Mouse (Mus musculus) stomach, embryonic 16.5 days (tissue): ENCODE measurements around the gene Pkp1. TPM values are rescaled to one million over a fixed set of nuclear protein-coding genes. Genes with fewer than 3 reads are reported as not detected.

ENCODE experiments used
- ATAC-seq: fragments of 200-750 bp; cut with Nextera tagmentation; 2 replicates; pipeline ENCODE4 v1.8.0; 2017; ENCODE audit warnings: moderate number of reproducible peaks, moderate TSS enrichment; ENCODE audit not compliant: insufficient read depth, low FRiP score
- H3K27ac ChIP-seq: fragments of 300-500 bp; sonication (generic); 2 replicates; pipeline ENCODE4 v1.5.1; 2014; ENCODE audit warnings: low read length
- H3K27me3 ChIP-seq: fragments of 300-500 bp; sonication (generic); 2 replicates; pipeline ENCODE4 v1.6.1; 2014; ENCODE audit warnings: low read length, control low read depth, mixed read lengths; ENCODE audit not compliant: control insufficient read depth, insufficient read depth
- H3K36me3 ChIP-seq: fragments of 300-500 bp; sonication (generic); 2 replicates; pipeline ENCODE4 v1.6.1; 2014; ENCODE audit warnings: low read length; ENCODE audit not compliant: control insufficient read depth, insufficient read depth
- H3K4me1 ChIP-seq: fragments of 300-500 bp; sonication (generic); 2 replicates; pipeline ENCODE4 v1.6.1; 2014; ENCODE audit warnings: low read length, control low read depth, mixed read lengths; ENCODE audit not compliant: control insufficient read depth, insufficient read depth
- H3K4me2 ChIP-seq: fragments of 300-500 bp; sonication (generic); 2 replicates; pipeline ENCODE4 v1.6.1; 2014; ENCODE audit warnings: low read depth, low read length, mixed read lengths
- H3K4me3 ChIP-seq: fragments of 300-500 bp; sonication (generic); replicated peaks from 2 replicates; pipeline ENCODE4 v1.5.1; 2014; ENCODE audit warnings: mild to moderate bottlenecking, low read length
- H3K9ac ChIP-seq: fragments of 300-500 bp; sonication (generic); 2 replicates; pipeline ENCODE4 v1.6.1; 2014; ENCODE audit warnings: low read length
- H3K9me3 ChIP-seq: fragments of 300-500 bp; sonication (generic); replicated peaks from 2 replicates; pipeline ENCODE4 v1.6.1; 2016; ENCODE audit warnings: low read length, control low read depth; ENCODE audit not compliant: control insufficient read depth
- WGBS: fragments of 180-500 bp; shearing (Covaris S2); extraction: QIAGEN DNeasy Blood & Tissue Kit; methylation state at CpG from one replicate; pipeline ENCODE4 v1.1.7; 2014; 5-methylcytosine and 5-hydroxymethylcytosine counted together
- polyA plus RNA-seq: library from polyadenylated mRNA; unstranded; fragments of >200 nt; fragmentation: Nextera tagmentation; extraction: Ambion mirVana; gene quantifications from 2 replicates; pipeline ENCODE4 v1.2.1, GENCODE M21; 2015

Pkp1 gene
- polyA plus RNA-seq, 1 experiment from 2014 or later, result 49.8 TPM

- H3K27me3 ChIP-seq, result no peaks in the 10 kb centered on the region
- 95% methylated on average over 2 of the region's 2 CpGs for WGBS
Measured at GRCm38 (mm10) chr1:135943713-135944112, 24.7 kb upstream of the Pkp1 start.

GRCm38 (mm10) chr1:135942116-135942515 is 23.1 kb upstream of the Pkp1 start:
- peaks cover 4% of the 10 kb centered on the region; the same call in 1 of the 2 replicates for H3K4me1 ChIP-seq
- ATAC-seq, result no peak
- H3K27me3 ChIP-seq, result no peaks in the 10 kb centered on the region
- no peak overlapping the region for H3K4me2 ChIP-seq
- H3K9ac ChIP-seq, result no peak overlapping the region
- H3K36me3 ChIP-seq, result no peaks in the 10 kb centered on the region
- H3K9me3 ChIP-seq, result no peaks in the 10 kb centered on the region
- no peak overlapping the region for H3K4me3 ChIP-seq
- WGBS, result 18% methylated on average over 7 of the region's 7 CpGs
- H3K27ac ChIP-seq, result no peak overlapping the region; the same call in 1 of the 2 replicates

More at GRCm38 (mm10) chr1:135943713-135944112, 24.7 kb upstream of the Pkp1 start:
- Histone ChIP-seq H3K27ac (no peak overlapping the region), H3K36me3 (no peaks in the 10 kb centered on the region), H3K4me3 (no peak overlapping the region), H3K4me2 (no peak overlapping the region), H3K9me3 (no peaks in the 10 kb centered on the region), H3K4me1 (peaks cover 4% of the 10 kb centered on the region; the same call in 1 of the 2 replicates), H3K9ac (no peak overlapping the region)
- no peak for ATAC-seq

GRCm38 (mm10) chr1:135941259-135942006 is 22.4 kb upstream of the Pkp1 start:
- 61% methylated on average over 6 of the region's 6 CpGs for WGBS
- Histone ChIP-seq H3K4me3 (no peak overlapping the region), H3K27me3 (no peaks in the 10 kb centered on the region), H3K9me3 (no peaks in the 10 kb centered on the region), H3K27ac (no peak overlapping the region), H3K4me2 (no peak overlapping the region), H3K36me3 (no peaks in the 10 kb centered on the region), H3K4me1 (peaks cover 4% of the 10 kb centered on the region; the same call in 1 of the 2 replicates), H3K9ac (no peak overlapping the region)
- peak; percentile 61; the same call in 1 of the 2 replicates for ATAC-seq

- no peak for ATAC-seq
- Histone ChIP-seq H3K4me1 (no peaks in the 10 kb centered on the region), H3K4me3 (no peak overlapping the region), H3K27ac (no peak overlapping the region), H3K4me2 (no peak overlapping the region), H3K9ac (no peak overlapping the region), H3K9me3 (no peaks in the 10 kb centered on the region), H3K27me3 (no peaks in the 10 kb centered on the region), H3K36me3 (no peaks in the 10 kb centered on the region)
- WGBS, result 67% methylated on average over 1 of the region's 1 CpGs
Measured at GRCm38 (mm10) chr1:135936091-135936490, 17.1 kb upstream of the Pkp1 start.

GRCm38 (mm10) chr1:135933704-135934293 is 14.8 kb upstream of the Pkp1 start:
- no peaks in the 10 kb centered on the region for H3K9me3 ChIP-seq
- peak; percentile 55 for ATAC-seq
- no peaks in the 10 kb centered on the region for H3K4me1 ChIP-seq
- H3K36me3 ChIP-seq, result no peaks in the 10 kb centered on the region
- H3K4me2 ChIP-seq, result no peak overlapping the region
- H3K27me3 ChIP-seq, result no peaks in the 10 kb centered on the region
- H3K27ac ChIP-seq, result peak overlapping the region; percentile 43; the same call in 1 of the 2 replicates
- 62% methylated on average over 18 of the region's 18 CpGs for WGBS
- H3K4me3 ChIP-seq, result no peak overlapping the region
- H3K9ac ChIP-seq, result no peak overlapping the region

- no peak overlapping the region for H3K4me3 ChIP-seq
- 59% methylated on average over 3 of the region's 3 CpGs for WGBS
- no peak for ATAC-seq
Measured at GRCm38 (mm10) chr1:135929876-135930275, 10.9 kb upstream of the Pkp1 start.

GRCm38 (mm10) chr1:135925848-135926247 is 6.8 kb upstream of the Pkp1 start:
- Histone ChIP-seq H3K4me1 (no peaks in the 10 kb centered on the region), H3K9ac (no peak overlapping the region), H3K27ac (peak overlapping the region; percentile 0; the same call in 1 of the 2 replicates), H3K9me3 (no peaks in the 10 kb centered on the region), H3K4me2 (no peak overlapping the region), H3K4me3 (no peak overlapping the region), H3K36me3 (no peaks in the 10 kb centered on the region), H3K27me3 (peaks cover under 1% of the 10 kb centered on the region; the same call in 1 of the 2 replicates)
- peak; percentile 63; the same call in 1 of the 2 replicates for ATAC-seq
- 54% methylated on average over 5 of the region's 5 CpGs for WGBS

More at GRCm38 (mm10) chr1:135929876-135930275, 10.9 kb upstream of the Pkp1 start:
- H3K4me1 ChIP-seq, result no peaks in the 10 kb centered on the region
- H3K27ac ChIP-seq, result no peak overlapping the region
- no peaks in the 10 kb centered on the region for H3K36me3 ChIP-seq
- no peaks in the 10 kb centered on the region for H3K27me3 ChIP-seq
- H3K4me2 ChIP-seq, result no peak overlapping the region
- no peaks in the 10 kb centered on the region for H3K9me3 ChIP-seq
- no peak overlapping the region for H3K9ac ChIP-seq

- Histone ChIP-seq H3K9me3 (no peaks in the 10 kb centered on the region), H3K27ac (no peak overlapping the region), H3K4me3 (no peak overlapping the region), H3K4me2 (no peak overlapping the region), H3K27me3 (peaks cover 14% of the 10 kb centered on the region), H3K36me3 (no peaks in the 10 kb centered on the region), H3K4me1 (no peaks in the 10 kb centered on the region), H3K9ac (no peak overlapping the region)
- 59% methylated on average over 5 of the region's 5 CpGs for WGBS
- ATAC-seq, result no peak
Measured at GRCm38 (mm10) chr1:135924377-135924994, 5.5 kb upstream of the Pkp1 start.

GRCm38 (mm10) chr1:135923229-135923628 is 4.2 kb upstream of the Pkp1 start:
- Histone ChIP-seq H3K27ac (no peak overlapping the region), H3K27me3 (peaks cover 26% of the 10 kb centered on the region), H3K4me2 (no peak overlapping the region), H3K4me1 (no peaks in the 10 kb centered on the region), H3K4me3 (no peak overlapping the region), H3K9ac (no peak overlapping the region), H3K36me3 (no peaks in the 10 kb centered on the region), H3K9me3 (no peaks in the 10 kb centered on the region)
- 78% methylated on average over 7 of the region's 7 CpGs for WGBS
- ATAC-seq, result no peak
